Mouse (Mus musculus): ENCODE measurements around the gene Hps3.
A peak's percentile ranks its signal among the peaks of the same experiment; 100 is the strongest.

The Hps3 gene

DNA sequence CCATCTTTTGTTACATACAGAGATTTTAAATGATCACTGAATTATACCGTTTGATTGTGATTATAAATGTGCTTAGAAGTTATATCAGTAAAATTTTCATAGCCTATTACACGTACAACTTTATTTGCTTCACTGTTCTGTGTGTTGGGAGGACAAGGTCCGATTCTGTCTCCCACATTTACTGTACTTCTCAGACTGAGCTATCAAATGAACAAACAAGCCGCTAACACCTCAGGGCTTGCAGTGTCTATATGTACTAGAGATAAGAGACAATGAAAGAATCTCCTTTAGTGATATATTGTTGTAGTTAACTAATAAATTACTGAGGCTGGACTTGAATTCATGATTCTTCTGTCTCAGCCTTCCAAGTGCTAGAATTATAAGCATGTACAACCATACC, 27.8 kb downstream of the Hps3 start:
- DNase-seq (ENCODE audit: low spot score in 2 of 2), result no peak

GRCm38 (mm10) chr3:20005611-20006010, 29.5 kb downstream of the Hps3 start:
- no peak for DNase-seq (ENCODE audit: low spot score in 2 of 2)

DNA sequence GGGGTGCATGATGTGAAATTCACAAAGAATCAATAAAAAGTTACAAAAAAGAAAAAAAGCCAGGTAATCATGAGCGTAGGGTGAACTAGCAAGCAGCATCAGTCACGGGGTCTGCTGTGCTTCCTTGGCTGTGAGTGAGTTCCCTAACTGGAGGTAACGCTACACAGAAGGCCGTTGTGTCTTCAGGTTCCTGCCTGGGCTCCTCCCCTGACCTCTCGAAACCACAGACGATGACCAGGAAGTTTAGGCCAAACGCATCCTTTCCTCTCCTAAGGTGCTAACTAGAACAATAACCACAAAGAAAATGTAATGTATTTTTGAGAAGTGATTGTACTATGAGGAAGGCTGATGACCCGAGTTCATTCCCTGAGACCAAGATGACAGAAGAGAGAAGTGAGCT, 30.7 kb downstream of the Hps3 start:
- no peak for DNase-seq (ENCODE audit: low spot score in 2 of 2)

- peak; percentile 10 for DNase-seq (ENCODE audit: low spot score in 2 of 2)
Observed at GRCm38 (mm10) chr3:20002786-20003185, 32.3 kb downstream of the Hps3 start.

GRCm38 (mm10) chr3:20000806-20001205, 34.3 kb downstream of the Hps3 start:
- no peak for DNase-seq (ENCODE audit: low spot score in 2 of 2)

- DNase-seq (ENCODE audit: low spot score in 2 of 2), result peak; percentile 30 to 64
Observed at GRCm38 (mm10) chr3:19999551-19999950, 35.6 kb downstream of the Hps3 start.

DNA sequence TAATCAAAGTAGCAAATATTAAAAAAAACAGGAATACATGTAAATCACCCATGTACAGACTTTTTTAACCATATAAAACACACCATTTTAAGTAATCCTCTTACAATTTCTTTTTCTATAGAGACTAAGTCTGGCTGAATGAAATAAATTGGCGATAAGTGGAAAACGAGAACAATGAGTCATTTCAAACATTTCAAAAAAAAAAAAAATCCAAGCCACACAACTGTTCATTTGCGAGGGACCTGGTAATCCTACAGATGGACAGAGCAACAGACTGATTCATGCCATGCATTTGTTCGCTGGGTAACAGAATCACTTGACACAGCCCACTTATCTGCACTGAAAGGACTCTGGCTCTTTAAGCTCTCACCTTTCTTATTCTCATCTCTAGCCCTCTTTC, 42.7 kb downstream of the Hps3 start:
- no peak for DNase-seq (ENCODE audit: low spot score in 2 of 2)

- DNase-seq (ENCODE audit: low spot score in 2 of 2), result no peak
Observed at GRCm38 (mm10) chr3:19990031-19990430, 45.1 kb downstream of the Hps3 start.

DNA sequence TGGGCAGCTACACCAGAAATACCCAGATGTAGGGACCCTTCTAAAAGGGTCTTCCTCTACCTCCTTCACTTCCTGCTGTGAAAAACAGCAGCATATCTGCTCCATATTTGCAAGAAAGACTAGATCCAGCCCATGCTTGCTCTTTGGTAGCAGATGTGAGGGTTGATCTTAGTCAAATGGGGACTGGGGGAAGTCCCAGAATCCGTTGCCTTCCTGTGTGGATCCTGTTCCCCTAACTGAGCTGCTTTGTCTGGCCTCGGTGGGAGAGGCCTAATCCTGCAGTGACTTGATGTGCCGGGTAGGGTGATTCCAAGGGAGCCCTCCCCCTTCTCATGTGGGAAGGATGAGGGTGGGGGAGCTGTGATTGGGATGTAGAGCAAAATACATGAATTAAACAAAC, 49.0 kb downstream of the Hps3 start:
- DNase-seq (ENCODE audit: low spot score in 2 of 2), result no peak

GRCm38 (mm10) chr3:19982846-19983245, 52.3 kb downstream of the Hps3 start:
- DNase-seq (ENCODE audit: low spot score in 2 of 2), result no peak

DNA sequence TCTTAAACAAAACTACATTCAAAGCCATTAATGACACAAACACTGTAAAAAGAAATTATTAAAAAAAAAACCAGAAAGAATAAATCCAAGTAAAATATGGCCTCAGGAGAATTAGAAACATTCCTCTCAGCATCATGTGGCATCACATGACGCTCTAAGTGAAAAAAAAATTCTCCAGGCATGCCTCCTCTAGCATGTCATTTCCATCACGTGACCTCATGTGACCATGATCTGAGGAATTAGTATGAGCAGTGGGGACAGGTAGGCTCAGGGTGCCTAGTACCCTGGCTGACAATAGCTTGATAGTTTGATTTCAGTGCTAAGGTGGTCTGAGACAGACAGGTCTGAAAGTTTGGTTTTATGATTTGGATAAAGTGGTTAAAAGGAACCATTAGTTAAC, 54.0 kb downstream of the Hps3 start:
- no peak for DNase-seq (ENCODE audit: low spot score in 2 of 2)

DNA sequence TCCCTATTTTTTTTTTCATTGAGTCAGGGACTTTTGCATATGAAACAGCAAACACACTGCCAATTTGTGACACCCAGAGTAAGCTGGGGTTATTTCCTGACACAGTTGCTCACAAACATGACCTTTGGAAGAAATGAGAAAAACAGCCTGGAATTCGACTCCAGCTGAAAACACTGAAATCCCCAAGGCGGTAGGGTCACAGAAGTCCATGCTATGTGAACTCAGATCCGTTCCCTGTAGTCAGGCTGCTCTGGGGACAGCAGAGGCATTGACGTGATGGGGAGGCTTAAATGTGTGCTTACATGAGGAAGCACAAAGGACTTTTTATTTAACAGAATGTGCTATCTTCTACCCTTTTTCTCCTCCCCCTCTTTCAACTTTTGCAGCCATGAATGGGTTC, 56.6 kb downstream of the Hps3 start:
- no peak for DNase-seq (ENCODE audit: low spot score in 2 of 2)

- no peak for DNase-seq (ENCODE audit: low spot score in 2 of 2)
Observed at GRCm38 (mm10) chr3:19966072-19966471, 69.0 kb downstream of the Hps3 start.

GRCm38 (mm10) chr3:19965239-19965638, 69.9 kb downstream of the Hps3 start:
- DNase-seq (ENCODE audit: low spot score in 2 of 2), result no peak

- DNase-seq (ENCODE audit: low spot score in 2 of 2), result no peak
Observed at GRCm38 (mm10) chr3:19964625-19965188, 70.4 kb downstream of the Hps3 start.

GRCm38 (mm10) chr3:19962769-19963513, 72.2 kb downstream of the Hps3 start:
- DNase-seq (ENCODE audit: low spot score in 2 of 2), result no peak

DNA sequence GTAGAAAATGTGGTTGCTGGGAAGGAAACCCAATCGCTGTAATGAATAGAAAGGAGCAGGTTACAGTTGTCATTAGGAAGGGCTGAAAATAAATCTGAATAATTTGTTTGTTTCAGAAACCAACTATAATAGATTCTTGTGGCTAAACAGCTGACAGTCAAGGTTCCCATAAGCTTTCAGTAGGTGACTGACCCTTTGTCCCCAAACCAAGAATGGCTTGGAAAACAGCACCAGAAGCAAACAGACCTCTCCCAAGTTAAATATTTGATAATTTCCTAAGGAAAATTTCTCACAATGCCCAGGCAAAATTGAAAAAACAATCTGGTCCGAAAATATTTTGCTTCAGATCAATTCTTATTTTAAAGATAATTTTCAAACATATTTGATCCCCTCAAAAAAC, 73.8 kb downstream of the Hps3 start:
- DNase-seq (ENCODE audit: low spot score in 2 of 2), result no peak

GRCm38 (mm10) chr3:19960570-19961114, 74.5 kb downstream of the Hps3 start:
- no peak for DNase-seq (ENCODE audit: low spot score in 2 of 2)

- no peak for DNase-seq (ENCODE audit: low spot score in 2 of 2)
Observed at GRCm38 (mm10) chr3:19958983-19959382, 76.1 kb downstream of the Hps3 start.

DNA sequence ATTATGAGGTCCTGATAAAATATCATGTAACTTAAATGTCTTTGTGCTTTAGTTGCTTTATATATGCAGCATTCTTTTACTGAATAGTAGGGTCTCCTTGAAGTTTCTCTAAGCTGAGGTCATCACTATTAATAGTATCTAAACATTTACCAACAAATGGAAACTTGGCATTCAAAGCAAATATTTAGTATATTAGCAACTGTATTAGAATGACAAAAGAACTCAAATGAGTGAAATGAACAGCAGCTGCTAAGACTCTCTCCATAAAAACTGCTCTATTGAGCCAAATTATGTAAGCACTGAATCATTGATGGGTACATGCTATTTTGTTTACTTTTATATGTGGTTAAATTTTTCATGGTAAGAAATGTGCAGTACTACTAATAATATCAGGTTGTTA, 77.1 kb downstream of the Hps3 start:
- no peak for DNase-seq (ENCODE audit: low spot score in 2 of 2)

DNA sequence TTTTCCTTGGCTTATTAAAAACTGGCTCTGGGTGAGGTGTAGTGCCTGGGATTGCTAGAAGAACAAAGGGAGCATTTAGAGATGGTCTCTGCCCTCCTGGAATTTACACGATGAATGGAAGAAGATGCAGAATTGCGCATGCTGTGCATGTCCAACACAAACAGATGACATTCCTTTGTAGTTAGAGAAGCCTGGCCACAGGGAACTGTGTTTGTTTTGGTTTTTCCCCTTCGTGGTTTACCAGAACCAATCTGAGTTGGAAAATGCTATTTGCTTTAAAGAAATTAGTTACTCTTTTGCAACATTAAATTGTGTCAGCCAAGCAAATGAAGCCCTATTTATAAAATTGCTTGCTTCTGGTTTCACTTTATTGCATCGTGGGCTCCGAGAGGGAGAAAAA, 78.2 kb downstream of the Hps3 start, which contains the start of gene Cp:
Cp (plus strand) TSS at position 170 of the 400 bp plus-strand sequence.
- DNase-seq (ENCODE audit: low spot score in 2 of 2), result no peak

DNA sequence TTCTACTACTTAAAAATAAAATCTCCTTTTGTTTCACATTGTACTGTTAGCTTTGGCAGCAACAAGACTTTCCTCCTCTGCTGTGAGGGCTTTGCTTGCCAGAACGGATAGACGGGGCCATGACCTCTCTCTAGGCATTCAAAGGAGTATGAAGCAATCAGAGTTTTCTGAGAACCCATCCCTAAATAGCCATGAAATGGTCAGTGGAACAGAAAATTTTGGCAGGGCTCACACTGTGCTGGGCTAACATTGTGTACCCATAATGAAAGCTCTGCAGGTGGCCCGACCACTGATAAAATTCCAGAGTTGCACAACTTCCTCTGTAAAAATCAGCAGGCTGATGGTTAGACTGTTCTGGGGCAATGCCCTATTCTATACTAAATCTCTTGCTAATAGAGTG, 81.2 kb downstream of the Hps3 start:
- peak in 1 of 2 experiments; percentile 7 for DNase-seq (ENCODE audit: low spot score in 2 of 2)

DNA sequence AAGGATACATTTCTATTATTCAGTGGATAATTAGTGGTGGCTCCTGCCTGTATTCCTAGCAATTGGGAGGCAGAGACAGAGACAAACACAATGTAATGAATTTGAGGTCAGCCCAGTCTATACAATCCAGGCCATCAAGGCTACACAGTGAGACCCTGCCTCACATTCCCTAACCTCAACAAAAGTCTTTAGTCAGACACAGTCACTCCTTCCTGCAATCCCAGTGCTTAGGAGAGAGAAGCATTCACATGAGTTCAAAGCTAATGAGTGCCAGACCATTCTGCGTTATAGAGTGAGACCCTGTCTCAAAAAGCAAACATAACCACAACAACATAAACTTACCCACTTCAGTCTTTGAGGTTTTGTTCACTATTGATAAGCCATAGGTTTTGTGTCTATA, 81.7 kb downstream of the Hps3 start:
- no peak for DNase-seq (ENCODE audit: low spot score in 2 of 2)
